Mouse (Mus musculus): ENCODE results near the gene Pctp.

DNA sequence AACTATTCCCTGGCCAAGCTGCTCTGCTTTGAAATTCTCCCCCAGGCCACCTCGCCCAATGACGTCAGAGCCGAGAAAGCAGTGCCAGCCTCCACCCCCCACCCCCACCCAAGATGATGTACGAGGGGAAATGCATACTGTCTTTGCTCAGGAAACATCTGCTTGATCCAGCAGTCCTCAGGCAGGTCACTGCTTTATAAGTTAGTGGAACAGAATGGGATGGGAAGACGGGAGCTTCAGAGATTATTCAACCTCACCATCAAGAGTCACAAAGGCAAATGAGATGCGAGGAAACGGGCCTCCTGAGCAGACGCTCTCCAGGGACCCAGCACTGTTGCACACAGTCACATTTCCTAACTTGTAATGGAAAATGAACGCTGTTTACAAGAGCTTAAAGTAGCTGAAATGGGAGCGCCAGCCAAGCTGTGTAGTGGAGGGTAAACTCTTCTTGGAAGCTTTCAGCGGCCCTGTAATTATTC, 24.3 kb downstream of the Pctp start:
- TF ChIP-seq FLI1 (IDR thresholded peaks at IDR 0.05; ENCODE audit: low read length) (no peak), GATA1 (IDR thresholded peaks at IDR 0.05; ENCODE audit: borderline replicate concordance, low read length) (no peak)

All from megakaryocyte, embryonic 14.5 days (primary cell).